Mouse (Mus musculus) kidney, adult 11 months (tissue): ENCODE results near the gene Ntrk3.

ENCODE experiments used
- DNase-seq: peaks from one replicate; pipeline ENCODE4 v3.0.0; 2022

Gene Ntrk3

DNA sequence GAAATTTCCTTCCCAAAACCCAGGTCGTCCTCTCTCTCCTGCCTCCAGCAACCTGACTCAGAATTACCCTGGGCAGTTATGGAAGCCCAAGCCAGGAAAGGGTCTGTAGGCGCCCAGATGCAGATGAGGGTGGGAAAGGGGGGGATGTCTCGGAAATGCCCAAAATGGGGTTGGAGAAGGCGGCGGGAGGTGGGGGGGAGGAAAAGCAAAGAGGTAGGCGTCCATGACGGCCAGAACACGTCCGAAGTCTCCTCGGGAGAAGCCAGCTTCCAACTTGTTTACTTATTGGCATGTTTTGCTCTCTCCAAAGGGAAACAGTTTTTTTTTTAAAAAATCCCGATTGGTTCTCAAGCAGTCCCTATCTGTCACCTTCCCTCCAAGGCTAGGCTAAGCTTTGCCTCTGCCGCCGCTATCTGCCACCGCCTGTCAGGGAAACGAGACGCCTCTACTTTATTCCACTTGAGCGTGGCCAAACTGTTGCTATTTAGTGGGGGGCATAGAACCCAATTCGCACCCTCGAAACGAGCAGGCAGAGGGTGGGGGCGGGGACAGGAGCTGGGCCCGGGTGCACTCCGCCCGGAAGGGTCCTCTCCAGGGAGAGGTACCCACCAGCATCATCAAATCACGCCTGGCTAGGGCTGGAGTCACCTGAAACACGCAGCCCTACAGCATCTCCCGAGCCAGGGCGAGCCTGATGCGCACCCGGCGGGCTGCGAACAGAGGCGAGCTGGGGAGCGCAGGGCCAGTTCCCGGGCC is 160.9 kb downstream of the Ntrk3 start:
- DNase-seq: no peak

DNA sequence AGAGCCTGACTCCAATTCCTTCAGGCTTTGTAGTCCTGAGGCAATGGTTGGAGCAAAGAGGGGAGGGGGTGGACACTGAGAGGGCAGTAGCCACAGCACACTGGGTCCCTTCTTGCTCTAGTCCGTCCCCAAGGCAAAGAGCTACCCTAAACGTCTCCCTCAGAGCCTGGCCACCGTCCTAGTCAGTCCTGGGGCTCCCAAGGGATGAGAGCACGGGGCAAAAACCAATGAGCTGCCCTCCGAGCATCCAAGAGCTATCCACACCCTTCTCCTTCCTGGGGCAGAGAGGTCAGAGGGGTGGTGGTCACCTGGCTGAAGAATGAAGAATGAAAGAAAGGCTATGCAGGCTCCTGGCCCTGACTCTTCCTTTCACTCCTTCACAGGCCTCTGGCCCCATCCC is 161.6 kb downstream of the Ntrk3 start:
- no peak for DNase-seq

- no peak for DNase-seq
Observed at GRCm38 (mm10) chr7:78575556-78575955, 162.3 kb downstream of the Ntrk3 start.

DNA sequence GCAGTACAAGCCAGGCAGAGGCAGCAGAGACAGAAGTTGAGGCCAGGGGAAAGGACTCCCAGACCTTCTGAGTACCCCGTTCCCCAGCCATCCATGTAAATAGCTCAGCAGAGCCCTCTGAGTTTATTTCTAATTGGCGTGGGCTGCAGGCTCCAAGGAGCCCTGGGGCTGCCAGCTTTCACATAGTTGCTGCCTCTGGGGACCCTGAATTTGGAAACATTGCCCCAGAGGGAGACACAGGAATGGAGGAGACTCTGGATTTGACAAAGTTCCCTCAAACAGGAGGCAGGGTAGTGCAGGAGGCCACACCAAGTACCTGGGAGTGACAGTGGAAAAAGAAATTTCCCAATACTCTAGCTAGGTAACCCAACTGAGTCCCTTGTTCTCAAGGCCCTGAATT is 166.6 kb downstream of the Ntrk3 start:
- DNase-seq: no peak

DNA sequence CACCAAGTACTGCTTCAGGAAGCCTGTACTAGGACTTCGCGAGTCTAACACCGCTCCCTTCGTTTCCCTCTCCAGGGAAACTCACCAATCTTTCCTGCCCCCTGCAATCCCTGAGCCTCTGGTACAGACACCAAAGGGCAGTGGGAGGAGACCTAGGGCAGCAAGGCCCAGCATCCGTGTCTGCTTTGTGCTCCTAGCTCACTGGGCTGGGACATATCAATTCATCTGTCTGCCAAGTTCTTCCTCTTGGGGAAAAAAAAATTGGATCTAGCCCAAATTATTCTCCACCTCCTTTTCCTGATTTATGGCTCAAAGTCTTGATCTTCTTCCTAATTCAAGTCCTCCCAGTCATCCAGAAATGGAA is 168.6 kb downstream of the Ntrk3 start:
- no peak for DNase-seq

- peak; percentile 32 for DNase-seq
Observed at GRCm38 (mm10) chr7:78568411-78569254, 169.2 kb downstream of the Ntrk3 start.

DNA sequence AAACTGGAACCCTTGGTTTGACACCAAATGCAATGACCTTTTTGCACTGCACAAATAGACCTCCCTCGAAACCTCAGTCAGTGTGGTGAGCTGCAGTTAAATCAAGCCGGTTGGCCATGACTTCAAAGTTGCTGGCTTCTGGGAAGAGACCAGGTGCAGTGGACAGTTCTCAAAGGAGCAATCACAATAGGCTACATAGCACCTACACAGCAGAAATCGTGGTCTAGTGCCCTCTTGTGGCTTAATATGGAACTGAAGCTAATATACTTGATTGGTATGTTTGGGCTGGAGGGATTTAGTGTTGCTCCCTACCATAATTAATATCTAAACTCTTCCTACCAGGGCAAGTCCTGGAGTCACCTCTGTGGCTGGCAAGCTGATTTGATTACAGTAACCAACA is 171.2 kb downstream of the Ntrk3 start:
- DNase-seq: no peak

DNA sequence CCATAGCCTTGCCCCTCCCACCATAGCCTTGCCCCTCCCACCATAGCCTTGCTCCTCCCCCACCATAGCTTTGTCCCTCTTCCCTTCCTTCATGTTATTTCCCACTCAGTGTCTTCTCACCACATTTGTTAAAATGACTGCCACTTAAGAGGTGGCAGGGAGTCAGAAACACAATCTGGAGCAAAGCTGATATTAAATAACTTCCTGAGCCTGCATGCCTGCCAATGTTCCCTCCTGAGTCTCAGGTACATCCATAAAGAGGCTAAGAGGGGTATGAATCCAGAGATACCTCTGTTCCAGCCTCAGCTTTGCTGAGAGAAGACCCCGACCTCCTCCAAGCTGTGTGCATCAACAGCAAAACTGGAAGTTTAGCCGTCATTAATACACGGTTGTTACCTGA is 172.4 kb downstream of the Ntrk3 start:
- DNase-seq: no peak

DNA sequence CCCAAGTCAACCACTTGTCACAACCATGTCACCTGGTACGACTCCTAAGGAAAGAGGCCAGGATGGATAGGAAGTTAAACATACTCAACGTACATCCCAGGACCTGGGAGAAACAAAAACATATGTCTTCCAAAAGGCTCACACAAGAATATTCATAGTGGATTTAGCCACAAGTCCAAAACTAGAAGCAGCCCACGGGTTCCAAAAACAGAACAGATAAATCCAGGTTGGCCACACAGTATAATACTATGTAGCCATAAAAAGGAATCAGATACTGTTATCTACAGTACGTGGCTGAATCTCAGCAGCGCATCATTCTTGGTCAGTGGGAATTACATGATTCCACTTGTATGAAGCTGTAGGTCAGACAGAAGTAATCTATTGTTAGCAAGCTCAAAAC is 179.3 kb downstream of the Ntrk3 start:
- DNase-seq: no peak

- no peak for DNase-seq
Observed at GRCm38 (mm10) chr7:78555532-78555931, 182.3 kb downstream of the Ntrk3 start.

- no peak for DNase-seq
Observed at GRCm38 (mm10) chr7:78549461-78549860, 188.4 kb downstream of the Ntrk3 start.

GRCm38 (mm10) chr7:78548721-78549120 is 189.1 kb downstream of the Ntrk3 start:
- DNase-seq: no peak

- no peak for DNase-seq
Observed at GRCm38 (mm10) chr7:78546551-78546950, 191.3 kb downstream of the Ntrk3 start.

DNA sequence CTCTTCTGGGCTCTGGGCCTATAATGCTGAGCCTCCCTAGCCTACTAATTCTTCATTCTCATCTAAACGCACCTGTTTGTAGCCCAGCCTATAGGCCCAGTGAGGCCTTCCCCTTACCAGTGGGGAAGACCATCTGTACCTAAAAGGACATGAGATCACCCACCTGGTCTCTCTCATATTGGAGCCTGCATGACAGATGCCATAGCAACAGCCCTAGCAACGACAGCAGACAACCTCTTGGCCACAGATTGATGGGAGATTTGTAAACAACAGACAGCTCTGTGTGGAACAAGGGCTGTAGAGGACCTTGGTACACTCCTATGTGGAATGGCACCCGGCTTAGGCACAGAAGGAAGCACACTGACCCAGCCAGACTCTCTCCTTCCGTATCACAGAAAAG is 195.3 kb downstream of the Ntrk3 start:
- no peak for DNase-seq

- DNase-seq: no peak
Observed at GRCm38 (mm10) chr7:78530286-78530685, 207.5 kb downstream of the Ntrk3 start.

GRCm38 (mm10) chr7:78528008-78528407 is 209.8 kb downstream of the Ntrk3 start:
- no peak for DNase-seq

GRCm38 (mm10) chr7:78527564-78527963 is 210.2 kb downstream of the Ntrk3 start:
- no peak for DNase-seq

DNA sequence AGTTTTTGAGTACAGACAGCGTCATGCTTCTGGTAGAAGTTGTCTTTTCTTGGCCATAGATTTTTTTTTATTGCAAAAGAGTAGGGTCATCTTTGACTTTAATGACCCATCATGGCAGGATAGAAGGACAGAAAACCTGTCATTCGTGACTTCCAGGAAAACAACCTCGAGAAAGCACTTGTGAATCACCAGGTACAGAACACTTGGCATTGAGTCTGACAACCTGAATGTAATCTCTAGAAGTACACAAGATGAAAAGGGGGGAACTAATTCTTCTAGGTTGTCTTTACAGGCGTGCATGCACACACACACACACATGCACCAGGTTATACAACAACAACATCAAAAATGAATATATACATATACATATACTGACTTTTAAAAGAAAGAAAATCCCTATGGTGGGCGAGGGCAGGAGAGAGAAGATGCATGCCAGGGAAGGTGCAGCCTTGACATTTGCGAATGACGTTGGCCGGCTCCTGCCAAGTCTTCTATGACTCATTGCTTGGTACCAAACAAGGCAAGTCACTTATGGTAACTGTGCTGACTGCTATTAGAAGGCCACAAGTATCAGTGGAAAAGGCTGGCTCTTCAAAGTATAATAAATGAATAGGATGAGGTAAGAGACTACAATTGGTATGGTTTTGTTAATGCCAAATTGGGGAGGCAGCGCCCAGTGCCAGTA is 217.4 kb downstream of the Ntrk3 start:
- no peak for DNase-seq

GRCm38 (mm10) chr7:78519689-78520088 is 218.1 kb downstream of the Ntrk3 start:
- no peak for DNase-seq

- no peak for DNase-seq
Observed at GRCm38 (mm10) chr7:78518760-78519363, 218.9 kb downstream of the Ntrk3 start.

GRCm38 (mm10) chr7:78515042-78515609 is 222.7 kb downstream of the Ntrk3 start:
- no peak for DNase-seq

GRCm38 (mm10) chr7:78507032-78507611 is 230.7 kb downstream of the Ntrk3 start:
- DNase-seq: no peak

DNA sequence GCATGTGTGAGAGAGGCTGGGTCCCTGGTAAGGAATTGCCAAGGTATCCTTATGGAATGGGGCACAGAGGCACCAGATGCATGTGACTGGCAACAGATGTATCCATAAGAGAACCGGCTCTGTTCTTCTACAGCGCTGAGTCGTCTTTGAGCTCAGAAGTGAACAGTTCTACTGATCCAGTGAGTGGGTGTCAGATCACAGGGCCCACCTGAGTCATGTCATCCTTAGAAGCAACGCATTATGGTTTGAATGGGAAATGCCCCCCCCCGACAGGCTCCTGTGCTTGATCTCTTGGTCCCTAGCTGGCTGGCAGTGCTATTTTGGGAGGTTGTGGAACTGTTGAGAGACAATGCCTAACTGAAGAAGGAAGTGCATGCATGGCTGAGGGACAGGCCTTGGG is 236.9 kb downstream of the Ntrk3 start:
- DNase-seq: no peak
